Mouse (Mus musculus) midbrain, embryonic 12.5 days (tissue): Measurements from ENCODE around the gene Gm28998. TPM values are rescaled to one million over a fixed set of nuclear protein-coding genes. Genes with fewer than 3 reads are reported as not detected.
"Not testable (repeated sequence)": the region's sequence is repeated elsewhere in the genome, so short reads cannot be mapped to it uniquely, and the experiment has no call there.

Source experiments
- ATAC-seq: fragments of 200-750 bp; cut with Nextera tagmentation; 2 replicates; pipeline ENCODE4 v1.8.0; 2017; ENCODE audit warnings: low read depth, moderate TSS enrichment, moderate library complexity; ENCODE audit not compliant: low FRiP score
- H3K27ac ChIP-seq: fragments of 300-500 bp; sonication (generic); replicated peaks from 2 replicates; pipeline ENCODE4 v1.5.1; 2016; ENCODE audit warnings: mild to moderate bottlenecking
- H3K27me3 ChIP-seq: fragments of 300-500 bp; sonication (generic); 2 replicates; pipeline ENCODE4 v1.6.1; 2016; ENCODE audit warnings: mild to moderate bottlenecking
- H3K36me3 ChIP-seq: fragments of 300-500 bp; sonication (generic); 2 replicates; pipeline ENCODE4 v1.6.1; 2016
- H3K4me1 ChIP-seq: fragments of 300-500 bp; sonication (generic); 2 replicates; pipeline ENCODE4 v1.6.1; 2016
- H3K4me2 ChIP-seq: fragments of 300-500 bp; sonication (generic); replicated peaks from 2 replicates; pipeline ENCODE4 v1.6.1; 2016; ENCODE audit warnings: mild to moderate bottlenecking, moderate library complexity
- H3K4me3 ChIP-seq: fragments of 300-500 bp; sonication (generic); 2 replicates; pipeline ENCODE4 v1.5.1; 2016; ENCODE audit warnings: mild to moderate bottlenecking
- H3K9ac ChIP-seq: fragments of 300-500 bp; sonication (generic); replicated peaks from 2 replicates; pipeline ENCODE4 v1.6.1; 2016; ENCODE audit warnings: mild to moderate bottlenecking, moderate library complexity
- H3K9me3 ChIP-seq: fragments of 300-500 bp; sonication (generic); 2 replicates; pipeline ENCODE4 v1.6.1; 2016; ENCODE audit warnings: mild to moderate bottlenecking
- WGBS: fragments of 180-500 bp; shearing (Covaris S2); methylation state at CpG from one replicate; pipeline ENCODE4 v1.1.7; 2016; 5-methylcytosine and 5-hydroxymethylcytosine counted together
- polyA plus RNA-seq: library from polyadenylated mRNA; unstranded; fragments of >200 nt; fragmentation: Nextera tagmentation; extraction: Ambion mirVana; gene quantifications from 2 replicates; pipeline ENCODE4 v1.2.1, GENCODE M21; 2016

Gene Gm28998
- not detected in 2 replicates for polyA plus RNA-seq

DNA sequence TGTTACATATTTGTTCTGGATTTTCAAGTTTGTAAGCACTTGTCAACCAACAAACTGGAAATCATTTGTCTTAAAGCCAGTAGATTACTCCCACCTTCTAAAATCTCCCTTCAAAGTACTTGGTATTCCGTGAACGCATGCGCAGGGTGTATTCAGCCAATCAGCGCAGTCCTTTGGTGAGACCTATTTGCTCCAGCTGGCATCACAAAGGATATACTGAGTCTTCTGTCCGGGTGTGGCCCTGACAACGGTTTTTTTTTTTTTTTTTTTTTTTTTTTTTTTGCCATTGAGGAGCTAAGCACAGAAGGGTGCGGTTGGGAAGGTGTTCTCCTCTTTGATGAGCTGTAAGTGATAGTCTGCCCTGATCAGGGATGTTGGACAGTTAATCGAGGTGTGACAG lies at the start of gene Gm28998:
Gene Gm28998 (plus strand): TSS at position 301 of the 400 bp plus-strand sequence.
- not testable (repeated sequence) for H3K36me3 ChIP-seq, H3K9ac ChIP-seq, H3K4me3 ChIP-seq, H3K4me2 ChIP-seq, H3K27me3 ChIP-seq, ATAC-seq, H3K4me1 ChIP-seq, H3K27ac ChIP-seq, H3K9me3 ChIP-seq
- WGBS = no CpG with 5 or more reads among the region's 8 CpGs

Other genes starting within 250 kb of the Gm28998 start
- gene Gm21244, start 84.5 kb upstream of the Gm28998 start, polyA plus RNA-seq = not detected in 2 replicates
- gene Gm21788, start 151.2 kb downstream of the Gm28998 start, polyA plus RNA-seq = not detected in 2 replicates